Mouse (Mus musculus) retina, adult 2 months (tissue): ENCODE results near the gene Pecam1.
"Not testable (repeated sequence)": the region's sequence is repeated elsewhere in the genome, so short reads cannot be mapped to it uniquely, and the experiment has no call there.

Source experiments
- DNase-seq: peaks from one replicate; pipeline ENCODE4 v3.0.0-alpha.2; 2012; ENCODE audit warnings: low read depth, low spot score

Pecam1 gene

DNA sequence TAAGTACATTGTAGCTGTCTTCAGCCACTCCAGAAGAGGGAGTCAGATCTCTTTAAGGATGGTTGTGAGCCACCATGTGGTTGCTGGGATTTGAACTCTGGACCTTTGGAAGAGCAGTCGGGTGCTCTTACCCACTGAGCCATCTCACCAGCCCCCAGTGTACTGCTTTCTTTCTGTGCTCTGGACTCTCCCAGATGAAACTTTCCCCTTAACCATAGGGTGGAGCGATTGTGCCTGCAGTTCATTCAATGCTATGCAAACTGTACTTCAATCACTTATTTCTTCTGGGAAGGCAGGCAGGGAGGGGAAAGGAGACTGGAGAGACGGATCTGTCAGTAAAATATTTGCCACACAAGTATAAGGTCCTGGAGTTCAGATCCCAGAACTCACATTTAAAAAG is 116.3 kb downstream of the Pecam1 start:
- not testable (repeated sequence) for DNase-seq

DNA sequence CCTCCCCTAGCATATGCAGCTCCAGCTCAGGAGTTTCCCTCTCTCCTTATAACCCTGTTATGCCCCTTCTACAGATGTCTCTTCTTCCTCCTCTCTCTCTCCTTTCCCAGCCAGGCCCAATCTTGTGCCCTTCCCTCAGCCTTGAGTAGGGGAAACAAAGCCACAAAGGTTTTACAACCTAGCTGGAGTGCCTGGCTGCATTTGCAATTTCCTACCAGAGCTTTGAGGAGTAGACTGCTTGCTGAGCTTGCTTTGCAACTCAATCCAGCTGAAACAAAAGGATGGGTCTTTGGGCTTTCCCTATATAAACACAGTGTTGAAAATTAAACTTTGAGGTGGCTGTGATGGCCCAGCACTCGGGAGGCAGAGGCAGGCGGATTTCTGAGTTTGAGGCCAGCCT is 117.0 kb downstream of the Pecam1 start:
- no peak for DNase-seq

GRCm38 (mm10) chr11:106627692-106628091 is 122.7 kb downstream of the Pecam1 start:
- peak; percentile 36 for DNase-seq

- no peak for DNase-seq
Measured at GRCm38 (mm10) chr11:106625577-106625976, 124.9 kb downstream of the Pecam1 start.

DNA sequence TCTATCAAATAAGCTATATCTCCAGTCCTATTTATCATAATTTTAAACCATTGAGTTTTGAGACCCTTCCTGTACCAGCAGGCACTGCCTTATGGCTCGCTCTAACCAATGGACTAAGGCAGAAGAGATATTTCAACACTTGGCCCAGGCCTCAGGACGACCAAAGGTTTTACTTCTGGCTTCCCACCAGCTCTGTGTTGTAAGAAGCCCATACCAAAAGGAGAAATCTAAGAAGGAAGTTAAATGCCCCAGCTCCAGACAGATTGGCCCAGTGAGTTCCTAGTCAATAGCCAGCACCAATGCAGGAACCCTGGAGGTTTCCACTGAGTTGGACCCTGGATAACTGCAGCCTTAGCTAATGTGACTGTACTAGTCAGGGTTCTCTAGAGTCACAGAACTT is 126.8 kb downstream of the Pecam1 start:
- DNase-seq: no peak

- no peak for DNase-seq
Measured at GRCm38 (mm10) chr11:106622056-106622455, 128.4 kb downstream of the Pecam1 start.

DNA sequence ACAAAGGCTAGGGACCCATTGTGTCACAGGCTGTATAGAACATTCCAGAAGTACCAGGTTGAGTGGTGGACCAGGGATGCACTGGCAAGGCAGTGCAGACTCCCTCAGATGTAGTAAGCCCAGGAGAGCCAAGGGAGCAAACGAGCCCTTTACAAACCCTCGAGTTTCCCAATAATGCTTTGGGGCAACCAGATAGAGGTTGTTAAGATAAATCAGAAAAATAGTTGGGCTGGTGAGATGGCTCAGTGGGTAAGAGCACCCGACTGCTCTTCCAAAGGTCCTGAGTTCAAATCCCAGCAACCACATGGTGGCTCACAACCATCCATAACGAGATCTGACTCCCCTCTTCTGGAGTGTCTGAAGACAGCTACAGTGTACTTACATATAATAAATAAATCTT is 131.7 kb downstream of the Pecam1 start:
- DNase-seq: not testable (repeated sequence)

- DNase-seq: no peak
Measured at GRCm38 (mm10) chr11:106617821-106618580, 132.4 kb downstream of the Pecam1 start.

DNA sequence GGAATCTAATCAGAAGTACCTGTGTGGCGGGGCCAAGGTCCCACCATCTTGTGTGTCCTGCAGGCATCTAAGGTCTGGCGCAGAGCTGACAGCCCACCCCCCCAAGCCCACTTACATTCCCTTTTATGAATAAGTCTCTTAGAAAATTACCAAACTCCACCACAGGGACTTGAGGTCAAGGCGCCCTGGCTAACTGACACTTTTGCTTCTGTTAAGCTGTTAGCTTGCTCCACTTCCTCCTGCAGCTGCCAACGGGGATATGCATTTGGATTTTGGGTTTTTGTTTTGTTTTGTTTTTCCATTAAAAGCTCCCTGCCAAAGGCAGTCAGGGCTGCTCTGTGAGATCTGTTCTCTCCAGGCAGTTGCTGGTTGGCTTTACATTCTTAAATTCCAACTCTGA is 134.9 kb downstream of the Pecam1 start:
- DNase-seq: no peak

DNA sequence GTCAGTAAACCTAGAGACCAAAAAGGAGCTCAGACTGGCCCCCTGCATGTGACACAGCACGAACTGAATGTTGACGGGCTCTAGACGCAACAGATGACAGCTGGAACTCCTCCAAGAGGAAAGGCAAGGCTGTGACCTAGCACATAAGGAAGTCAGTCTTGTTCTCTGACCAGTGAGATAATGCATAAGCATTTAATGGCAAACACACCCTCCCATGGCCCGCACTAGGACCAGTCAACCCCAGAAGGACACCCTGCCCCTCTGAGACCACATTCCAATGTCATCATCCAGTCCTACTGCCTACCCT is 136.1 kb downstream of the Pecam1 start:
- no peak for DNase-seq

GRCm38 (mm10) chr11:106613638-106614338 is 136.6 kb downstream of the Pecam1 start:
- DNase-seq: no peak

DNA sequence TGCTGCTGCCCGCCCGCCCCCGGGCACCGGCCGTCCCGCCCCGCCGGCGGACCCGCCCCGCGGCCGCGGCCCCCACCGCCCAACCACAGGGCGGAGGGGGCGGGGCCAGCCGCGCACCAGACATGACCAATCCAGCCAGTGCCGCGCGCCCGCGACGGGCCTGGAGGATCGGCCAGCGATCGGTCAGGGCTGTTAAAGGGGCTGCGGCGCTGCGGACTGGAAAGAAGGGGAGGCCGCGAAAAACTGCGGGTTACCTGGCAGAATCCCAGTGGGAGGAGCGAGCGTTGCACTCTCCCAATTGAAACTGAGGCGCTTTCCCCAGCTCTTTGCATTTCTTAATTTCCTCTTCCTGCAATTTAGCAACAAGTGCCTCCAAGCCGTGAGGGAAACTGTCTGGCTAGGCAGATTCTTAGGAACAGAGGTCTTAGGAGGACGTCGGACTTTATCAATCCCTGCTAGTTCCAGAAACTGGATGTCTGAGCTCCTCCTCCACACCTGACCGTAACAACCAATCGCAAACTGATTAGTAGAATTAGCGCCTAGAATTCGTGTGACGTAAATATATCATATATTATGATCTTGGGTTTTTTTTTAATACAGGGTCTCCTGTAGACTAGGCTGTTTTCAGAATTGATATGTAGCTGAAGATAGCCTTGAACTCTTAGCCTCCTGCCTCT is 137.3 kb downstream of the Pecam1 start, which contains the start of gene Tex2:
Gene Tex2 (minus strand): TSS at position 463 of the 677 bp plus-strand sequence.
- peak; percentile 73 for DNase-seq

- no peak for DNase-seq
Measured at GRCm38 (mm10) chr11:106612209-106612960, 138.0 kb downstream of the Pecam1 start.

- DNase-seq: no peak
Measured at GRCm38 (mm10) chr11:106609731-106610130, 140.7 kb downstream of the Pecam1 start.

- DNase-seq: no peak
Measured at GRCm38 (mm10) chr11:106607316-106607715, 143.1 kb downstream of the Pecam1 start.

DNA sequence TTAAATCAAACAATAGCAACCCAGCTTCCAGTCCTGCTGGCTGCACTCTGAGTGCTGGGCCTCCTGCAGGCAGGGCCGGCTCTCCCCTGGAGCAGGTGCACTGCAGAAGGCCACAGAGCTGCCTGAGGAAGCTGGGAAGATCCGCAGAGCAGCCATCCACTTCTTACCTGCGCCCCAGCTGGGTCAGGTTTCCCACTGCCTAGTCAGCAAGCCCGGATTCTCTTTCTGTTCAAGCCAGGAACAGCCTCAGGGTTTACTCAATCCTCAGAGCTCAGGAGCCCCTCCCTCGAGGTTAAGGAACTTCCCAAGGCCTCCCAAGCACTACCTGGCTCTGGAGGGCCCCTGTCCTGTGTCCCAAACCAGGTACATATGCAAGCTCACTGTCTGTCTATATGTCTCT is 144.4 kb downstream of the Pecam1 start:
- DNase-seq: no peak
